Mouse (Mus musculus) cerebellum, postnatal 14 days (tissue): ENCODE measurements around the gene Prkn.

ENCODE experiments used
- DNase-seq, 2 experiments: peaks; one replicate each; pipeline ENCODE4 v3.0.0; 2021; ENCODE audit warnings: mixed read lengths in 2 of 2

Gene Prkn

GRCm38 (mm10) chr17:10840148-10840707 lies at the start of gene Prkn, which contains the start of gene Pacrg:
TSS of gene Prkn (plus strand) at chr17:10840384.
TSS of gene Pacrg (minus strand) at chr17:10840311.
- peak; percentile 98 for DNase-seq

GRCm38 (mm10) chr17:10791661-10792060 lies 48.5 kb upstream of the Prkn start:
- peak in 1 of 2 experiments; percentile 32 for DNase-seq

GRCm38 (mm10) chr17:10806692-10807091 lies 33.5 kb upstream of the Prkn start:
- DNase-seq = peak; percentile 66 to 71

GRCm38 (mm10) chr17:10807261-10807998 lies 32.8 kb upstream of the Prkn start:
- peak; percentile 71 to 78 for DNase-seq

- DNase-seq = peak; percentile 20 to 46
These were observed 31.6 kb upstream of the Prkn start for GRCm38 (mm10) chr17:10808571-10808970.

GRCm38 (mm10) chr17:10818971-10819370 lies 21.2 kb upstream of the Prkn start:
- DNase-seq = no peak

GRCm38 (mm10) chr17:10840731-10841201 lies 582 bp downstream of the Prkn start:
- peak; percentile 75 to 77 for DNase-seq

- peak; percentile 58 to 71 for DNase-seq
These were observed 14.0 kb downstream of the Prkn start for GRCm38 (mm10) chr17:10854207-10854606.

- no peak for DNase-seq
These were observed 34.3 kb downstream of the Prkn start for GRCm38 (mm10) chr17:10874208-10875187.

GRCm38 (mm10) chr17:10878986-10879385 lies 38.8 kb downstream of the Prkn start:
- no peak for DNase-seq

- DNase-seq = no peak
These were observed 42.1 kb downstream of the Prkn start for GRCm38 (mm10) chr17:10882260-10882659.

GRCm38 (mm10) chr17:10887924-10888323 lies 47.7 kb downstream of the Prkn start:
- DNase-seq = no peak

- DNase-seq = no peak
These were observed 61.6 kb downstream of the Prkn start for GRCm38 (mm10) chr17:10901686-10902228.

GRCm38 (mm10) chr17:10936698-10937097 lies 96.5 kb downstream of the Prkn start:
- no peak for DNase-seq

- no peak for DNase-seq
These were observed 97.7 kb downstream of the Prkn start for GRCm38 (mm10) chr17:10937844-10938243.

- no peak for DNase-seq
These were observed 98.6 kb downstream of the Prkn start for GRCm38 (mm10) chr17:10938755-10939154.

GRCm38 (mm10) chr17:10946552-10946951 lies 106.4 kb downstream of the Prkn start:
- DNase-seq = peak; percentile 71 to 81

- DNase-seq = no peak
These were observed 107.4 kb downstream of the Prkn start for GRCm38 (mm10) chr17:10947614-10948013.

GRCm38 (mm10) chr17:10959066-10959864 lies 119.1 kb downstream of the Prkn start:
- DNase-seq = no peak

GRCm38 (mm10) chr17:10962151-10962550 lies 122.0 kb downstream of the Prkn start:
- DNase-seq = peak; percentile 81 to 90

GRCm38 (mm10) chr17:10982136-10982535 lies 142.0 kb downstream of the Prkn start:
- no peak for DNase-seq

GRCm38 (mm10) chr17:10987040-10987439 lies 146.9 kb downstream of the Prkn start:
- DNase-seq = peak; percentile 46 to 72
